Mouse (Mus musculus): ENCODE measurements at regions not wholly inside any gene's neighbourhood (a gene's known extent, or its start where the extent isn't known, plus 50 kb on each side); places are given as distances from the start of the nearest gene placed in this dataset.

DNA sequence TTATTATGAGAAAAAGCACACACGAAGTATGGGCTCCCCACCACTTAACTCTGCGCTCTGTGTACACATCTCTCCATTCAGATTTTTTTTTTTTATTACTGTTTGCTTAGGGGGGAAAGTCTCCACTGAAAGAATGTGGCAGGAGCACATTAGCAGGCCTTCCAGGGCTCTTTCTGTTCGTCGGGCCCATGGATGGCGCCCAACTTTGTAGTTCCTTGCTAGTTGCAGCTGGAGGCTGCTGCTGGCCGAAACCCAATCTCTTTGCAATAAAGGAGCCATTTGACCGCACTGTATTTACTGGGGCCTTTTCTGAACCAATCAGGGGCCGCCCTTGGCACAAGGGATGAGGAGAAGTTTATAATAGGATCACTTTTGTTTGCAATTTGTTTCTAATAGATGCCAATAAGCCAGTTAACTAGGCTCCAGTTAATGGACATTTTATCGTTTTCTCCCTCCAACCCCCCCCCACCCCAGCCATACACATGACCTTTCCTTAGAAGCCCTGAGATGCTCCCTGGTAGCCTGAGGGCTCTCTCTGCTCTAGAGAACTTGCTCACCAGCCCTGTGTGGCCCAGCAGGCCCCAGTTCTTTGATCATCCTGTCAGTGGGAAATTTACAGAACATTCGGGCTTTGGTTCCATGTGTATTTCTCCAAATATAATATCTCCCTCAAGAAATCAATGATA, 104.3 kb downstream of the Evx1 start:
- peaks cover 9% of the 10 kb centered on the region; the same call in 1 of the 2 replicates for H3K4me1 ChIP-seq
- WGBS: 55% methylated on average over 10 of the region's 10 CpGs

DNA sequence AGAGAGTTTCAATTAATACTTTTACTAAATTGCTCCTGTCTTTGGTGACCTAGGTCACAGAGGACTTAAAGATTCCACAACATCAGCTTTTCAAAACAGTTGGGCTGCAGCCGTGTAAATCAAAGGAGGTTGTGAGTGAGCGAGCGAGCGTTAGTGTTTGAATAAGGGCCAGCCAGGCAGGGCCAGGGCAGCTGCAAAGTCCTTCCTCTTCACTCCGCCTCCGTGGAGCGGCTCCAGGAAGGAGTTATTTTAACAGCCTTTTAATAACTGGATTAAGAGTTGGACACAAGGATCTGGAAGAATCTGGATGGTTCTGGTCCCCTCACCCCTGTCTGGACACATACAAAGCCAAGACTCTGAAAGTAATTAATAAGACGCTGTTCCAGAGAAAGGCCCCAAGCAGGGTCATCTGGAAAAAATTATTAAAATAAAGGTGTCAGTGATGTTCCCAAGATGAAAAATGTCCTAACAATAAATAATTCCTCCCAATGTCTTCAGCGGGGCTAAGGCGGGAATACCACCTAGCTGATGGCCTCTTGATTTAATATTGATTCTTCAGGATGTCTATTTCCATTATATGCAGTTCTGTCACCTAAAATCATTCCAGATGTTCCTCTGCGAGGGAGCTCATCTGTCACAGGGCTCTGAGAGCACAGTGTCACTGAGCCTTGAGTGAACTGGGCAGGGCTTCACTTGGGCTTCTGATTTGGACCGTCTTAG, 105.3 kb downstream of the Evx1 start:
- Histone ChIP-seq H3K9ac (no peak overlapping the region), H3K4me1 (peaks cover 9% of the 10 kb centered on the region; the same call in 1 of the 2 replicates), H3K36me3 (replicated peaks) (no peaks in the 10 kb centered on the region), H3K27ac (no peak overlapping the region), H3K9me3 (no peaks in the 10 kb centered on the region), H3K27me3 (no peaks in the 10 kb centered on the region), H3K4me2 (no peak overlapping the region), H3K4me3 (replicated peaks) (no peak overlapping the region)
- WGBS: 37% methylated on average over 12 of the region's 12 CpGs
- ATAC-seq (ENCODE audit: low FRiP score): no peak

More for the DNA sequence above, 104.3 kb downstream of the Evx1 start:
- Histone ChIP-seq H3K27me3 (no peaks in the 10 kb centered on the region), H3K9me3 (no peaks in the 10 kb centered on the region), H3K27ac (no peak overlapping the region), H3K4me2 (no peak overlapping the region), H3K4me3 (replicated peaks) (no peak overlapping the region), H3K36me3 (replicated peaks) (no peaks in the 10 kb centered on the region), H3K9ac (no peak overlapping the region)
- ATAC-seq (ENCODE audit: low FRiP score): no peak

DNA sequence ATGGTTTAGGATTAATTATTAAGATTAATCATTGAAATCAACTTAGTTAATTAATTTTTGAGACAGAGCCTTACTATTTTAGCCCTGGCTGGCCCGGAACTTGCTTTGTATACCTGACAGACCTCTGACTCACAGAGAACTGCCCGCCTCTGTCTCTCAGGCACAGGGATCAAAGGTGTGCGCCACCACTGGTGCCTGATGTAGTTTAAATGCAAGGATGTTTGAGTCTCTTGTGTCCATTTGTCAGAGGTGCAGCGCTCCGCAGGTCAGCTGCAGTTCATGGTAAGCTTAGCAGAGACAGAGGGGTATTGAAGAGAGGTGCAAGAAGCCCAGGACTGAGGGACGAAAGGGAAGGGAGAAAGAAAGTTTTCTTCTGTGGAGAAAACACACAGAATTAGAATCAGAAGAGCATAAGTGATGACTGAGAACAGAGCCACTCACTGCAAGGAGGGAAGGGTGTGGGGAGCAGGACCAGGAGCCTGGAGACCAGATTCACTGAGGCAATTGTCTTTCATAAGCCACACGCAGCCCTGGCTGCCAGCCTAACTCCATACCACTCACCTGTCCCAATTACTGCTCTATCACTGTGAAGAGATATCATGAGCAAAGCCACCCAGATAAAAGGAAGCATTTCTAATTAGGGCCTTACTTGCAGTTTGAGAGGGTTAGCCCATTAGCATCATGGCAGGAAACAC, 107.1 kb downstream of the Evx1 start:
- 76% methylated on average over 7 of the region's 7 CpGs for WGBS
- no peak overlapping the region for H3K4me2 ChIP-seq
- ATAC-seq (ENCODE audit: low FRiP score): no peak
- H3K36me3 ChIP-seq (replicated peaks): no peaks in the 10 kb centered on the region
- H3K9ac ChIP-seq: no peak overlapping the region
- H3K27ac ChIP-seq: no peak overlapping the region
- no peaks in the 10 kb centered on the region for H3K9me3 ChIP-seq
- no peaks in the 10 kb centered on the region for H3K27me3 ChIP-seq
- peaks cover 9% of the 10 kb centered on the region; the same call in 1 of the 2 replicates for H3K4me1 ChIP-seq
- H3K4me3 ChIP-seq (replicated peaks): no peak overlapping the region

DNA sequence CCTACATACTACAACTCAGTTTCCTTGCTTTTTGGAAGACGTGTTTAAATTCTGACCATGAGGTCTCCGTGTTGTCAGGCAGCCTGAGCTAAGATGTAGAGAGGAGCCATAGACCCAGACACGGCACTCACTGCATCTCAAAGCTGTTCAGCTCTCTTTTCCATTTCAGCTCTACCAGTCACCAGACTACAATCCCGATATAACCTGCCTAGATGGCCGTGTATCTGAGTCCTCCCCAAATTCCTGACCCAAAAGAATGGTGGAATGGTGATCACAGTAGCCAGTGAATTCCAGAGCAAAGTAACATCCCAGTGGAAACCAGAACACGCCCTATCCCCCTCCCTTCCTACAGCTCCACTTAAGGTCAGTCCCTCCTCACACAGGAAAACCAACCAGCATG, 108.5 kb downstream of the Evx1 start:
- no peaks in the 10 kb centered on the region for H3K36me3 ChIP-seq (replicated peaks)
- peaks cover 6% of the 10 kb centered on the region; the same call in 1 of the 2 replicates for H3K4me1 ChIP-seq
- WGBS: 85% methylated on average over 6 of the region's 6 CpGs
- no peak for ATAC-seq (ENCODE audit: low FRiP score)
- no peaks in the 10 kb centered on the region for H3K9me3 ChIP-seq
- H3K4me2 ChIP-seq: no peak overlapping the region
- no peak overlapping the region for H3K27ac ChIP-seq
- no peaks in the 10 kb centered on the region for H3K27me3 ChIP-seq
- no peak overlapping the region for H3K9ac ChIP-seq
- no peak overlapping the region for H3K4me3 ChIP-seq (replicated peaks)

DNA sequence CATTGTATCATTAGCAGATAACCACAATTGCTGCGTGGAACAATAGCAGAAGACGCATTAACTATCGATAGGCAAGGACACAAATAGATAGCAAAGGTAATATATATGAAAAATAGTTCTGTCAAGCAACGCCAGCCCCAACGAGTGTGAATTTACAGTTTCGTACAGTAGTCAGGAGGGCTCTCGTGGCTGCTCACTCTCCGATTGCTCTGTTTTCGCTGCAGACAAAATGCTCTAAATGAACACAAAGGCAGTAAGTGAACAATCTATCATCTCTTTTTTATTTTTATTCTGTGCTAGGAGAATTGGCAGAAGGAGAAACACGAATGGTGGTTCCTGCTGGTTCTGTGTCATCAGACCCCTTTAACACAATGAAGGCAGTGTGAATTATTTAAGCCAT, 109.4 kb downstream of the Evx1 start:
- peaks cover 2% of the 10 kb centered on the region; the same call in 1 of the 2 replicates for H3K4me1 ChIP-seq
- H3K4me3 ChIP-seq (replicated peaks): no peak overlapping the region
- H3K4me2 ChIP-seq: no peak overlapping the region
- H3K9me3 ChIP-seq: no peaks in the 10 kb centered on the region
- no peak for ATAC-seq (ENCODE audit: low FRiP score)
- no peaks in the 10 kb centered on the region for H3K27me3 ChIP-seq
- no peak overlapping the region for H3K27ac ChIP-seq
- H3K36me3 ChIP-seq (replicated peaks): no peaks in the 10 kb centered on the region
- no peak overlapping the region for H3K9ac ChIP-seq
- WGBS: 91% methylated on average over 10 of the region's 10 CpGs

DNA sequence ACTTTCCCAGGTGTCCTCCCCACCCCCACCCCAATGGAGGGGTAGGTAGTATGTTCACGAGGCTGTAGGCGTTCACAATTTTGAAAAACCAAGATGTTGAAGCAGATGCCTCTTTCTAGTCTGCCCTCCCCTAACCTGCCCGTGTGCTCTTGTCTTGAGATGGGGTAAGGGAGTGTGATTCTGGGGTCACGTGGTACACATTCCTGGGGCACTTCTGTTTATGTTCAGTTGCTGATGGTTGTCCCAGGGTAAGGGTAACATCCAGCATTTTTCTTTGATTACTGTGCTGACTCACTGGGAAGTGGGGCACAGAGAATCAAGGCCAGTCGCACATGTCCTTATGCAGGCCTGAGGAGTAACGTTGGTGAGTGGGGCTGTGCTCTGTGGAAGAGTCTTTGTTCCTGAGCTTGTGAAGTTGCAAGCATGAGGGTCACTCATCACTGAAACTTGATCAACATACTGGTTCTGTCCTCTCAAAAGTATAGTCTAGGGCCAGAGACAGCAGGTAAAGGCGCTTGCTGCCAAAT, 110.3 kb downstream of the Evx1 start:
- Histone ChIP-seq H3K27ac (no peak overlapping the region), H3K4me3 (replicated peaks) (no peak overlapping the region), H3K9ac (no peak overlapping the region), H3K36me3 (replicated peaks) (no peaks in the 10 kb centered on the region), H3K4me1 (no peaks in the 10 kb centered on the region), H3K4me2 (no peak overlapping the region), H3K9me3 (no peaks in the 10 kb centered on the region), H3K27me3 (no peaks in the 10 kb centered on the region)
- ATAC-seq (ENCODE audit: low FRiP score): no peak
- WGBS: 81% methylated on average over 7 of the region's 7 CpGs

DNA sequence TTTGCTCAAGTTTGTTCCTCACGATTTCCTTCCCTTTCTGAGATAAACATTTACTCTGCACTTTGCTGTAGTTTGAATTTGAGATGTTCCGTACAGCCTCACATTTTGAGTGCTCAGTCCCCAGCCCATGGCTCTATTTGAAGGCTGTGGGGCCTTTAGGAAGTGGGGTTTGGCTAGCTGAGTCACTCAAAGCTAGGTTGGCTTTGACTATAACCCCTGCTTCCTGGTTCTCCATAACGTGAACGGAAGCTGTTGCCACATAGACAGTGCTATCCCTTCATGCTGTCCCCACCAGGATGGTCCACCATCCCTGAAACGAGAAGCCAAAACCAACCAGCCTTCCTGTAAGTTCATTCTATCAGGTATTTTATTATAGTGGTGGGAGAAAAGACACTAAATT, 111.1 kb downstream of the Evx1 start:
- Histone ChIP-seq H3K27ac (no peak overlapping the region), H3K9me3 (no peaks in the 10 kb centered on the region), H3K4me3 (replicated peaks) (no peak overlapping the region), H3K9ac (no peak overlapping the region), H3K27me3 (no peaks in the 10 kb centered on the region), H3K36me3 (replicated peaks) (no peaks in the 10 kb centered on the region), H3K4me1 (no peaks in the 10 kb centered on the region), H3K4me2 (no peak overlapping the region)
- WGBS: 91% methylated on average over 5 of the region's 5 CpGs
- no peak for ATAC-seq (ENCODE audit: low FRiP score)

DNA sequence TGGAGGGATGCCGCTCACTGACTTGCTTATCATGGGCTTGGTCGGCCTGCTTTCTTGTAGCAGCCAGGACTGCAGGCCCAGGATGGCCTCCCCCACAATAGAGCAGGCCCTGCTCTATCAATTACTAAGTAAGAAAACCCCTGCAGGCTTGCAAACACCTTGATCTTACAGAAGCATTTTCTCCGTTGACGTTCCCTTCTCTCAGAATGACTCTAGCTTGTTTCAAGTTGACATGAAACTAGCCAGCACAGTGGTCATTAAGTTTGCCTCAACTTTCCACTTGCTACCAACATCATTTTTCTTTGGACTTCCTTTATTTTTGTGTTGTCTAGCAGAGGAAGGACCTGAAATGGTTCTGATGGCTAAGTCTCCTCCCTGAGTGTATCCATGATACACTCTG, 111.8 kb downstream of the Evx1 start:
- H3K36me3 ChIP-seq (replicated peaks): no peaks in the 10 kb centered on the region
- no peak overlapping the region for H3K4me3 ChIP-seq (replicated peaks)
- no peaks in the 10 kb centered on the region for H3K27me3 ChIP-seq
- H3K27ac ChIP-seq: no peak overlapping the region
- no peak overlapping the region for H3K9ac ChIP-seq
- WGBS: 97% methylated on average over 4 of the region's 4 CpGs
- H3K4me2 ChIP-seq: no peak overlapping the region
- no peaks in the 10 kb centered on the region for H3K4me1 ChIP-seq
- ATAC-seq (ENCODE audit: low FRiP score): no peak
- no peaks in the 10 kb centered on the region for H3K9me3 ChIP-seq

DNA sequence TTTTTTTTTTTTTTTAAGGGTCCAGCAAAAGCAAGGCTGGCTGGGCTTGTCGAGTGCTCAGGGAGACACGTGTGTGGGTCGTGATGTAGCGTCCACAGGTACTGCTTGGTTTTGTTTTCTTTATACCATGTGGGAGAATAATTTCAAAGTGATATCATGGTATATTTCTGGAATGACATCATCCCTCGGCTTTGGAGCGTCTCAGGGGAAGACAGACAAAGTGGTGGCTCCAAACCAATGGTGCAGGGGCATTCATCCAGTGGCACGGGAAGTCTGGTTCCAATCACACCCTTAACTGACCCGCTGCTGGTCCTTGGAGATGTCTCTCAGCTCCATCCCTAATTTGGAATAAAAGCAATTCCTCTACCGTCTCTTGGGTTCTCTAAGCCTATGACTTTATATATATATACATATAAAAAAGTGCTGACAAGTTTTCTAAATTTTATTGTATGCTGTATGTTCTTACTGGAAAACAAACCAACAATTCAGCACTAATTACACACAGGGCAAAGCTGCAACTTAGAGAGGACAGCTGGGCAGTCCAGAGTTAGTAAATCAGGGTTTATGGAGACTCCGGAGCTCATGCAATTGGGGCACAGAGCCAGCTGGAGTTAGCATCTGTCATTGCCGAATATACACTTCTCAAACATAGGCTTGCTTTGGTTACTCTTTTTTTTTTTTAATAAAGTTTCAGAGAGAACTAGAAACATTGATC, 115.3 kb downstream of the Evx1 start:
- Histone ChIP-seq H3K27ac (no peak overlapping the region), H3K9ac (no peak overlapping the region), H3K4me2 (no peak overlapping the region), H3K4me1 (no peaks in the 10 kb centered on the region), H3K36me3 (replicated peaks) (no peaks in the 10 kb centered on the region), H3K27me3 (no peaks in the 10 kb centered on the region), H3K4me3 (replicated peaks) (no peak overlapping the region), H3K9me3 (no peaks in the 10 kb centered on the region)
- ATAC-seq (ENCODE audit: low FRiP score): no peak
- 77% methylated on average over 11 of the region's 11 CpGs for WGBS

DNA sequence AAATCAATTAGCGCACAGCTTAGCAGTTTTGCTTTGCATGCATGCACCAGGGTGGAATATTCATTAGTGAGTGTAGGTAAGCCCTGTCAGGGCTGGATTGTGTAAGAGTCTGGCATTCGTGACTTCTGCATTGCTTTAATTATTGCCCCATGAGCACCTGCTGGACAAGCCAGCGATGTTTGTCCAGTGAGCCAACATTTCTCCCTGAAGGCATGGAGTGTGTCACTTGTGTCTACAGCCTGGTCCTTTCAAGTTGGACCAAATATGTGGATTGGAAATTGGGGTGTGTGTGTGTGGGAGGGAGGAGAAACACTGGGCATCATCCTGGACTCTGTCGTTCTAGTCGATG, 115.9 kb downstream of the Evx1 start:
- no peak for ATAC-seq (ENCODE audit: low FRiP score)
- H3K4me1 ChIP-seq: no peaks in the 10 kb centered on the region
- H3K9me3 ChIP-seq: no peaks in the 10 kb centered on the region
- no peak overlapping the region for H3K27ac ChIP-seq
- no peak overlapping the region for H3K4me3 ChIP-seq (replicated peaks)
- WGBS: 91% methylated on average over 5 of the region's 5 CpGs
- H3K27me3 ChIP-seq: no peaks in the 10 kb centered on the region
- no peak overlapping the region for H3K4me2 ChIP-seq
- no peaks in the 10 kb centered on the region for H3K36me3 ChIP-seq (replicated peaks)
- no peak overlapping the region for H3K9ac ChIP-seq

DNA sequence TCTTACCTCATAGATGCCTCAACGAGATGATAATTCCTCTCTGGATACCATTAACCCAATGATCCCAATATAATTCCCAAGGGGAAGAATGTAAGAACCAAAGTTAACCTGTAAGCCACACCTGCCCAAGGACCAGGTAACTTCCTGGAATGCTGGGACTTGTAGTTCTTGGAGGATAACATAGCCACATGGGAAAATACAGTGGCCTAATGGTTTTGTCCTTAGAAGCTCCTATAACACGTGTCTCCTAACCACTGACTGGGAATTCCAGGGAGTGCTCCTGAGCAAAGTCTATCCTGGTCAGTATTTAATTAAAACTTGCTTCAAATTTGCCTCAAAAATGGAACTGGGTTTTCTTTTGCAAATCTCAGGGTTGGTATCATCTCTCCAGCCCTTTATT, 119.9 kb downstream of the Evx1 start:
- Histone ChIP-seq H3K36me3 (replicated peaks) (no peaks in the 10 kb centered on the region), H3K4me3 (replicated peaks) (no peak overlapping the region), H3K9ac (no peak overlapping the region), H3K9me3 (no peaks in the 10 kb centered on the region), H3K4me2 (no peak overlapping the region), H3K27ac (no peak overlapping the region), H3K4me1 (no peaks in the 10 kb centered on the region), H3K27me3 (no peaks in the 10 kb centered on the region)
- 74% methylated on average over 2 of the region's 2 CpGs for WGBS
- no peak for ATAC-seq (ENCODE audit: low FRiP score)

DNA sequence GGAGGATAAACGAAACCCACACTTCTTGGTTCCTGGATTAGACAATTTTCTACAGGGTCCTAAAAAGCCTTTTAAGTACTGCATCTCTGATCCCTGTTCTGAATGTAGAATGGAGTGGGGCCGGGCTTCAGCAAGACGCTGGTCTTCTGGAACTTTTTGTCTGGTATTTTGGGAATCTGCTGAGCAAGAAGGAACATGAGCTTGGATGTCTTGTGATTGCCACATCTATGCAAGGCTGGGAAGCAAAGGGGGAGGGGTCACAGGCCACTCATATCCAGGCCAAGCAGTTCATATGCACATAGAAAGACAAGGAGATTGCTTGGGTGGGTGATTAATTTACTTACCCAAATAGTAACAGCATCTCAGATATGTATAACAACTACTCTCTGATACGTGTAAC, 121.5 kb downstream of the Evx1 start:
- no peak overlapping the region for H3K4me3 ChIP-seq (replicated peaks)
- H3K9ac ChIP-seq: no peak overlapping the region
- ATAC-seq (ENCODE audit: low FRiP score): no peak
- 90% methylated on average over 4 of the region's 4 CpGs for WGBS
- H3K9me3 ChIP-seq: no peaks in the 10 kb centered on the region
- no peak overlapping the region for H3K4me2 ChIP-seq
- no peaks in the 10 kb centered on the region for H3K27me3 ChIP-seq
- no peaks in the 10 kb centered on the region for H3K36me3 ChIP-seq (replicated peaks)
- H3K4me1 ChIP-seq: no peaks in the 10 kb centered on the region
- H3K27ac ChIP-seq: no peak overlapping the region

Data from forebrain, embryonic 12.5 days (tissue).